Mouse (Mus musculus): ENCODE results near the gene Apol7b.

Gene Apol7b

GRCm38 (mm10) chr15:77384340-77385030 is 62.8 kb downstream of the Apol7b start:
- in situ Hi-C loops (cut with MboI, MseI): no loop called here

GRCm38 (mm10) chr15:77382880-77383279 is 64.4 kb downstream of the Apol7b start:
- in situ Hi-C loops (cut with MboI, MseI): no loop called here

- in situ Hi-C loops (cut with MboI, MseI): no loop called here
Observed at GRCm38 (mm10) chr15:77382271-77382850, 64.9 kb downstream of the Apol7b start.

- in situ Hi-C loops (cut with MboI, MseI): no loop called here
Observed at GRCm38 (mm10) chr15:77381481-77381880, 65.8 kb downstream of the Apol7b start.

GRCm38 (mm10) chr15:77379921-77380320 is 67.4 kb downstream of the Apol7b start:
- in situ Hi-C loops (cut with MboI, MseI): no loop called here

GRCm38 (mm10) chr15:77377419-77377818 is 69.9 kb downstream of the Apol7b start:
- in situ Hi-C loops (cut with MboI, MseI): no loop called here

- in situ Hi-C loops (cut with MboI, MseI): no loop called here
Observed at GRCm38 (mm10) chr15:77376920-77377319, 70.4 kb downstream of the Apol7b start.
